Mouse (Mus musculus) CH12.LX (cell line): Measurements from ENCODE around the gene Ak9. TPM values are rescaled to one million over a fixed set of nuclear protein-coding genes. Genes with fewer than 3 reads are reported as not detected.
"Not testable (repeated sequence)": the region's sequence is repeated elsewhere in the genome, so short reads cannot be mapped to it uniquely, and the experiment has no call there.

Experiments
- DNase-seq: peaks from one replicate; pipeline ENCODE4 v3.0.0-alpha.2; 2013; ENCODE audit errors: extremely low read depth
- H3K27ac ChIP-seq: 2 replicates; pipeline ENCODE4 v1.5.1; 2012; ENCODE audit warnings: low read depth, mild to moderate bottlenecking, control low read depth, moderate library complexity; ENCODE audit not compliant: insufficient read depth
- H3K27me3 ChIP-seq: replicated peaks from 2 replicates; pipeline ENCODE3; 2012; ENCODE audit warnings: inconsistent platforms
- H3K36me3 ChIP-seq, 2 experiments: replicated peaks in 1 of 2; 2 replicates each; pipeline versions ENCODE3 to v1.6.1; 2012; ENCODE audit warnings: inconsistent platforms in 1 of 2, low read length in 1 of 2, mild to moderate bottlenecking in 1 of 2, mixed read lengths in 1 of 2, moderate library complexity in 1 of 2; ENCODE audit not compliant: control insufficient read depth in 1 of 2, insufficient read depth in 1 of 2
- H3K4me1 ChIP-seq, 2 experiments: 2 replicates each; pipeline ENCODE4 v1.6.1; 2012; ENCODE audit warnings: inconsistent platforms in 1 of 2, moderate library complexity in 1 of 2; ENCODE audit not compliant: insufficient read depth in 2 of 2, control insufficient read depth in 1 of 2
- H3K4me2 ChIP-seq: 2 replicates; pipeline ENCODE4 v1.6.1; 2012; ENCODE audit warnings: low read depth, mild to moderate bottlenecking, control low read depth; ENCODE audit not compliant: poor library complexity, insufficient read depth, severe bottlenecking
- H3K4me3 ChIP-seq, 3 experiments: fragments of 150-350 bp in 1 of 3; sonication (generic) in 1 of 3; replicated peaks in 1 of 3; 2 replicates each; pipeline versions ENCODE3 to v1.5.1; 2011 to 2012; ENCODE audit warnings: low read depth in 2 of 3, low read length in 2 of 3, mild to moderate bottlenecking in 2 of 3, moderate library complexity in 2 of 3, control low read depth in 1 of 3, improper control_type of control experiment in 1 of 3, inconsistent platforms in 1 of 3, mixed read lengths in 1 of 3; ENCODE audit not compliant: poor library complexity in 1 of 3
- H3K79me2 ChIP-seq: replicated peaks from 2 replicates; pipeline ENCODE4 v1.6.1; 2012; ENCODE audit warnings: mild to moderate bottlenecking, moderate library complexity; ENCODE audit not compliant: control insufficient read depth, poor library complexity, insufficient read depth, severe bottlenecking; ENCODE audit errors: extremely low read depth
- H3K9ac ChIP-seq: 2 replicates; pipeline ENCODE4 v1.6.1; 2012; ENCODE audit warnings: low read depth, mild to moderate bottlenecking, control low read depth, moderate library complexity; ENCODE audit not compliant: insufficient read depth
- H3K9me3 ChIP-seq: replicated peaks from 2 replicates; pipeline ENCODE3; 2012; ENCODE audit warnings: low read length, inconsistent platforms, mixed read lengths
- ETS1 ChIP-seq: conservative IDR thresholded peaks from 2 replicates; pipeline ENCODE4 v1.6.1; 2012; ENCODE audit warnings: low read depth, mild to moderate bottlenecking, inconsistent platforms, low read length, improper control_type of control experiment, moderate library complexity
- IRF4 ChIP-seq: IDR thresholded peaks from 2 replicates; pipeline ENCODE4 v1.6.1; 2014; ENCODE audit warnings: low read depth, mild to moderate bottlenecking, inconsistent platforms, low read length, improper control_type of control experiment
- JUND ChIP-seq: conservative IDR thresholded peaks from 2 replicates; pipeline ENCODE4 v1.6.1; 2011; ENCODE audit warnings: low read depth, low read length, improper control_type of control experiment
- KAT2A ChIP-seq: IDR thresholded peaks from 2 replicates; pipeline ENCODE4 v1.6.1; 2012; ENCODE audit warnings: low read length, improper control_type of control experiment, inconsistent platforms; ENCODE audit not compliant: insufficient replicate concordance
- MAX ChIP-seq: IDR thresholded peaks from 2 replicates; pipeline ENCODE4 v1.6.1; 2011; ENCODE audit warnings: low read length, improper control_type of control experiment
- MEF2A ChIP-seq: IDR thresholded peaks from 2 replicates; pipeline ENCODE4 v1.6.1; 2014; ENCODE audit warnings: low read depth, mild to moderate bottlenecking, inconsistent platforms, low read length, improper control_type of control experiment, borderline replicate concordance
- MYC ChIP-seq: IDR thresholded peaks from 2 replicates; pipeline ENCODE4 v1.6.1; 2011; ENCODE audit warnings: low read depth, mild to moderate bottlenecking, improper control_type of control experiment, low read length
- NRF1 ChIP-seq: IDR thresholded peaks from 2 replicates; pipeline ENCODE4 v1.6.1; 2014; ENCODE audit warnings: low read depth, mild to moderate bottlenecking, inconsistent platforms, low read length, improper control_type of control experiment, moderate library complexity
- PAX5 ChIP-seq: IDR thresholded peaks from 2 replicates; pipeline ENCODE4 v1.6.1; 2012; ENCODE audit warnings: low read length, inconsistent platforms, mixed read lengths
- POLR2AphosphoS2 ChIP-seq: IDR thresholded peaks from 2 replicates; pipeline ENCODE4 v1.6.1; 2011; ENCODE audit warnings: low read depth, low read length, improper control_type of control experiment
- RAD21 ChIP-seq: IDR thresholded peaks from 2 replicates; pipeline ENCODE4 v1.6.1; 2011; ENCODE audit warnings: low read depth, mild to moderate bottlenecking, low read length, improper control_type of control experiment, moderate library complexity
- UBTF ChIP-seq: IDR thresholded peaks from 2 replicates; pipeline ENCODE4 v1.6.1; 2012; ENCODE audit warnings: low read depth, mild to moderate bottlenecking, inconsistent platforms, low read length, improper control_type of control experiment, moderate library complexity
- ZC3H11A ChIP-seq: IDR thresholded peaks from 2 replicates; pipeline ENCODE4 v1.6.1; 2012; ENCODE audit warnings: low read depth, mild to moderate bottlenecking, inconsistent platforms, low read length, improper control_type of control experiment
- ZMIZ1 ChIP-seq: IDR thresholded peaks from 2 replicates; pipeline ENCODE4 v1.6.1; 2012; ENCODE audit warnings: low read depth, mild to moderate bottlenecking, inconsistent platforms, low read length, improper control_type of control experiment
- dilution Hi-C: fragments of 300-500 bp; cut with MboI; formaldehyde crosslinking; loops from 2 replicates; pipeline ENCODE4 v1.14.3; 2020; ENCODE audit warnings: low sequenced_read_pairs; ENCODE audit not compliant: extremely low pct_unique_long_range_greater_than_20kb, extremely low pct_ligation_motif_present
- in situ Hi-C: fragments of 300-500 bp; cut with MboI; formaldehyde crosslinking; loops from 3 replicates; pipeline ENCODE4 v1.14.3; 2019; ENCODE audit warnings: low sequenced_read_pairs, low pct_ligation_motif_present, low pct_unique_long_range_greater_than_20kb, mixed read lengths
- polyA plus RNA-seq: library from polyadenylated mRNA; unstranded; fragments of >175 nt; gene quantifications from 2 replicates; pipeline ENCODE4 v1.2.1, GENCODE M21; 2012; ENCODE audit warnings: low read depth; ENCODE audit not compliant: insufficient read length
- total RNA-seq, 2 experiments: library from RNA; depleted of rRNA; stranded (reverse); fragments of 300-350 nt in 1 of 2; fragments of >200 nt in 1 of 2; gene quantifications; 2 replicates each; pipeline ENCODE4 v1.2.3; 2012 to 2014

Gene Ak9
- total and polyA plus RNA-seq, 3 experiments = 0.04 to 0.11 (median 0.07) TPM

DNA sequence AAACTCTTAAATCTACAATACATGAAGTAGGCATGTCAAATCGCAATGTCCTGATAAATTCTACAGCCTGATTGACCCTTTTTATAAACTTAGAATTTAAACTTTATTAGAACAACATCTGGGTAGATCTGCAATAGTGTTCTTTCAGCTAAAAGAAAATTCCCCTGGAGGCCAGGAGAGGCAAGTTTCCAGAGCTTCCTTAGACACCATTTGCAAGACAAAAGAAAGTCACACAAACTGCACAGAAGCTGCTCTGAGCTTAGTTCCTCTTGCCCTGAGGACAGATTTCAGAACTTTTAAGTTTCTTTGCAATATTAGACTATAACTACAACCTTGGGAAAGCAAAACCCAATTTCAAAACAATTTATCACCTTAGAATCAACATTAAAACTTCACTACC lies 109.7 kb downstream of the Ak9 start:
- H3K27ac ChIP-seq, H3K79me2 ChIP-seq, H3K4me2 ChIP-seq, H3K9me3 ChIP-seq, dilution Hi-C loops, H3K4me3 ChIP-seq, H3K9ac ChIP-seq, H3K36me3 ChIP-seq, H3K4me1 ChIP-seq, DNase-seq, H3K27me3 ChIP-seq: not testable (repeated sequence)
- in situ Hi-C loops = loop anchor here (25.0 kb wide), 2 partner anchors 274 to 401 kb away; no protein-coding TSS in a partner anchor

- dilution Hi-C loops, H3K4me3 ChIP-seq, H3K9ac ChIP-seq, DNase-seq, H3K36me3 ChIP-seq, H3K27me3 ChIP-seq, H3K9me3 ChIP-seq, H3K79me2 ChIP-seq, H3K4me1 ChIP-seq, H3K4me2 ChIP-seq, H3K27ac ChIP-seq: not testable (repeated sequence)
- in situ Hi-C loops = loop anchor here (25.0 kb wide), 2 partner anchors 272 to 403 kb away; no protein-coding TSS in a partner anchor
Observed at GRCm38 (mm10) chr10:41415368-41415767, 111.6 kb downstream of the Ak9 start.

- no peak for DNase-seq
- H3K27me3 ChIP-seq = no peaks in the 10 kb centered on the region
- in situ Hi-C loops (loop anchor here (25.0 kb wide), 2 partner anchors 267 to 408 kb away; no protein-coding TSS in a partner anchor), dilution Hi-C loops (no loop called here)
- H3K27ac ChIP-seq = no peak overlapping the region
- TF ChIP-seq ZC3H11A (no peak), IRF4 (no peak), RAD21 (no peak), POLR2AphosphoS2 (no peak), NRF1 (no peak), JUND (no peak), ETS1 (no peak), MYC (no peak), ZMIZ1 (no peak), MAX (no peak), KAT2A (no peak), PAX5 (no peak), UBTF (no peak), MEF2A (no peak)
- no peaks in the 10 kb centered on the region for H3K79me2 ChIP-seq
- no peaks in the 10 kb centered on the region for H3K4me1 ChIP-seq
- H3K9me3 ChIP-seq = peaks cover 6% of the 10 kb centered on the region
- H3K4me3 ChIP-seq = no peak overlapping the region
- no peak overlapping the region for H3K9ac ChIP-seq
- H3K4me2 ChIP-seq = no peak overlapping the region
- no peaks in the 10 kb centered on the region for H3K36me3 ChIP-seq
Observed at GRCm38 (mm10) chr10:41420496-41421200, 116.9 kb downstream of the Ak9 start.
